Mouse (Mus musculus) hindbrain, embryonic 14.5 days (tissue): Measurements from ENCODE around the gene Ctbp1. TPM values are rescaled to one million over a fixed set of nuclear protein-coding genes. Genes with fewer than 3 reads are reported as not detected.
A peak's percentile ranks its signal among the peaks of the same experiment; 100 is the strongest.

Experiments used
- ATAC-seq: fragments of 200-750 bp; cut with Nextera tagmentation; 2 replicates; pipeline ENCODE4 v1.8.0; 2017; ENCODE audit warnings: moderate number of reproducible peaks, mild to moderate bottlenecking, moderate TSS enrichment, moderate library complexity; ENCODE audit not compliant: low FRiP score
- DNase-seq: peaks from one replicate; pipeline ENCODE4 v3.0.0-alpha.2; 2015; ENCODE audit warnings: low spot score
- H3K27ac ChIP-seq: fragments of 300-500 bp; sonication (generic); 2 replicates; pipeline ENCODE4 v1.5.1; 2014; ENCODE audit warnings: mild to moderate bottlenecking, moderate library complexity
- H3K27me3 ChIP-seq: fragments of 300-500 bp; sonication (generic); 2 replicates; pipeline ENCODE4 v1.6.1; 2014; ENCODE audit warnings: mild to moderate bottlenecking, low read length, mixed read lengths; ENCODE audit not compliant: control insufficient read depth, insufficient read depth
- H3K36me3 ChIP-seq: fragments of 300-500 bp; sonication (generic); replicated peaks from 2 replicates; pipeline ENCODE4 v1.6.1; 2014; ENCODE audit not compliant: control insufficient read depth, insufficient read depth
- H3K4me1 ChIP-seq: fragments of 300-500 bp; sonication (generic); replicated peaks from 2 replicates; pipeline ENCODE4 v1.6.1; 2014; ENCODE audit warnings: antibody characterized with exemption, low read length, mixed read lengths; ENCODE audit not compliant: control insufficient read depth, insufficient read depth
- H3K4me2 ChIP-seq: fragments of 300-500 bp; sonication (generic); replicated peaks from 2 replicates; pipeline ENCODE4 v1.6.1; 2014; ENCODE audit warnings: mild to moderate bottlenecking, moderate library complexity
- H3K4me3 ChIP-seq: fragments of 300-500 bp; sonication (generic); replicated peaks from 2 replicates; pipeline ENCODE4 v1.5.1; 2014; ENCODE audit warnings: mild to moderate bottlenecking, low read length
- H3K9ac ChIP-seq: fragments of 300-500 bp; sonication (generic); 2 replicates; pipeline ENCODE4 v1.6.1; 2014
- H3K9me3 ChIP-seq: fragments of 300-500 bp; sonication (generic); 2 replicates; pipeline ENCODE4 v1.6.1; 2016; ENCODE audit warnings: low read length; ENCODE audit not compliant: control insufficient read depth
- whole genome bisulfite sequencing: fragments of 180-500 bp; shearing (Covaris S2); extraction: QIAGEN DNeasy Blood & Tissue Kit; methylation state at CpG from one replicate; pipeline ENCODE4 v1.1.7; 2014; 5-methylcytosine and 5-hydroxymethylcytosine counted together
- polyA plus RNA-seq: library from polyadenylated mRNA; unstranded; fragments of >200 nt; fragmentation: Nextera tagmentation; extraction: Ambion mirVana; gene quantifications from 2 replicates; pipeline ENCODE4 v1.2.1, GENCODE M21; 2014

Gene Ctbp1
- polyA plus RNA-seq, 1 experiment from 2014 or later, result 498 TPM

GRCm38 (mm10) chr5:33278950-33279349 lies 4.2 kb upstream of the Ctbp1 start:
- 51% methylated on average over 5 of the region's 5 CpGs for WGBS
- no peak for ATAC-seq

GRCm38 (mm10) chr5:33277286-33277685 lies 2.5 kb upstream of the Ctbp1 start:
- 89% methylated on average over 2 of the region's 2 CpGs for WGBS
- Histone ChIP-seq H3K36me3 (peaks cover 8% of the 10 kb centered on the region; the same call in 1 of the 2 replicates), H3K4me3 (no peak overlapping the region), H3K9me3 (no peaks in the 10 kb centered on the region), H3K9ac (no peak overlapping the region), H3K27ac (no peak overlapping the region), H3K27me3 (no peaks in the 10 kb centered on the region), H3K4me1 (peaks cover 19% of the 10 kb centered on the region), H3K4me2 (no peak overlapping the region)
- no peak for DNase-seq
- ATAC-seq, result no peak

More at GRCm38 (mm10) chr5:33278950-33279349, 4.2 kb upstream of the Ctbp1 start:
- Histone ChIP-seq H3K27ac (no peak overlapping the region), H3K27me3 (no peaks in the 10 kb centered on the region), H3K9me3 (no peaks in the 10 kb centered on the region), H3K4me3 (no peak overlapping the region), H3K36me3 (no peaks in the 10 kb centered on the region), H3K4me1 (peaks cover 4% of the 10 kb centered on the region; the same call in 1 of the 2 replicates), H3K4me2 (no peak overlapping the region), H3K9ac (no peak overlapping the region)
- DNase-seq, result peak; percentile 40

- Histone ChIP-seq H3K9ac (peak overlapping the region; percentile 98), H3K36me3 (peaks cover 11% of the 10 kb centered on the region; the same call in 1 of the 2 replicates), H3K4me1 (peaks cover 30% of the 10 kb centered on the region), H3K4me3 (peak overlapping the region; percentile 94), H3K4me2 (peak overlapping the region; percentile 86), H3K27ac (peak overlapping the region; percentile 99), H3K27me3 (no peaks in the 10 kb centered on the region), H3K9me3 (no peaks in the 10 kb centered on the region)
- ATAC-seq, result no peak
- 11% methylated on average over 1 of the region's 1 CpGs for WGBS
- peak; percentile 27 for DNase-seq
These were observed 960 bp upstream of the Ctbp1 start for GRCm38 (mm10) chr5:33275754-33276153.

GRCm38 (mm10) chr5:33274085-33274952 lies 475 bp downstream of the Ctbp1 start:
- Histone ChIP-seq H3K9me3 (no peaks in the 10 kb centered on the region), H3K9ac (peak overlapping the region; percentile 98), H3K27ac (peak overlapping the region; percentile 99), H3K4me2 (peak overlapping the region; percentile 86), H3K4me1 (peaks cover 30% of the 10 kb centered on the region), H3K4me3 (peak overlapping the region; percentile 94), H3K36me3 (peaks cover 16% of the 10 kb centered on the region; the same call in 1 of the 2 replicates), H3K27me3 (no peaks in the 10 kb centered on the region)
- ATAC-seq (peak; percentile 57), DNase-seq (peak; percentile 95)
- WGBS, result under 1% methylated on average over 95 of the region's 97 CpGs

- Histone ChIP-seq H3K9me3 (no peaks in the 10 kb centered on the region), H3K27me3 (no peaks in the 10 kb centered on the region), H3K4me2 (peak overlapping the region; percentile 86), H3K9ac (peak overlapping the region; percentile 98), H3K4me1 (peaks cover 30% of the 10 kb centered on the region), H3K27ac (peak overlapping the region; percentile 99), H3K4me3 (peak overlapping the region; percentile 94), H3K36me3 (peaks cover 22% of the 10 kb centered on the region)
- peak; percentile 1; the same call in 1 of the 2 replicates for ATAC-seq
- no peak for DNase-seq
- WGBS, result 13% methylated on average over 6 of the region's 6 CpGs
These were observed 1.1 kb downstream of the Ctbp1 start for GRCm38 (mm10) chr5:33273777-33274084.

- ATAC-seq (no peak), DNase-seq (no peak)
- peaks cover 28% of the 10 kb centered on the region for H3K36me3 ChIP-seq
- peaks cover 30% of the 10 kb centered on the region for H3K4me1 ChIP-seq
- 73% methylated on average over 7 of the region's 7 CpGs for WGBS
- peak overlapping the region; percentile 98 for H3K9ac ChIP-seq
- H3K9me3 ChIP-seq, result no peaks in the 10 kb centered on the region
- H3K4me2 ChIP-seq, result peak overlapping the region; percentile 86
- H3K27me3 ChIP-seq, result no peaks in the 10 kb centered on the region
- peak overlapping the region; percentile 99 for H3K27ac ChIP-seq
- H3K4me3 ChIP-seq, result peak overlapping the region; percentile 94
These were observed 1.7 kb downstream of the Ctbp1 start for GRCm38 (mm10) chr5:33272845-33273776.

GRCm38 (mm10) chr5:33272146-33272545 lies 2.6 kb downstream of the Ctbp1 start:
- WGBS, result 70% methylated on average over 7 of the region's 7 CpGs
- Histone ChIP-seq H3K4me3 (no peak overlapping the region), H3K4me2 (0 out of 2 replicates have a peak overlapping the region, but pooled peaks have one; percentile 86), H3K36me3 (peaks cover 37% of the 10 kb centered on the region), H3K27ac (no peak overlapping the region), H3K4me1 (peaks cover 30% of the 10 kb centered on the region), H3K9me3 (no peaks in the 10 kb centered on the region), H3K27me3 (no peaks in the 10 kb centered on the region), H3K9ac (no peak overlapping the region)
- DNase-seq (no peak), ATAC-seq (no peak)

- ATAC-seq (no peak), DNase-seq (peak; percentile 85)
- Histone ChIP-seq H3K9ac (no peak overlapping the region), H3K27ac (no peak overlapping the region), H3K9me3 (no peaks in the 10 kb centered on the region), H3K36me3 (peaks cover 53% of the 10 kb centered on the region), H3K4me3 (no peak overlapping the region), H3K4me1 (peaks cover 26% of the 10 kb centered on the region), H3K4me2 (no peak overlapping the region), H3K27me3 (no peaks in the 10 kb centered on the region)
- WGBS, result 13% methylated on average over 5 of the region's 5 CpGs
These were observed 4.2 kb downstream of the Ctbp1 start for GRCm38 (mm10) chr5:33270568-33270967.

GRCm38 (mm10) chr5:33254416-33254815 lies 20.4 kb downstream of the Ctbp1 start:
- WGBS, result 89% methylated on average over 5 of the region's 5 CpGs

More at GRCm38 (mm10) chr5:33254416-33254815, 20.4 kb downstream of the Ctbp1 start:
- no peak for DNase-seq
- Histone ChIP-seq H3K9ac (no peak overlapping the region), H3K4me1 (no peaks in the 10 kb centered on the region), H3K4me2 (no peak overlapping the region), H3K27ac (no peak overlapping the region), H3K9me3 (no peaks in the 10 kb centered on the region), H3K27me3 (no peaks in the 10 kb centered on the region), H3K4me3 (no peak overlapping the region), H3K36me3 (peaks cover 100% of the 10 kb centered on the region)
- no peak for ATAC-seq
